Mouse (Mus musculus): ENCODE measurements at regions not wholly inside any gene's neighbourhood (a gene's known extent, or its start where the extent isn't known, plus 50 kb on each side); places are given as distances from the start of the nearest gene placed in this dataset.

DNA sequence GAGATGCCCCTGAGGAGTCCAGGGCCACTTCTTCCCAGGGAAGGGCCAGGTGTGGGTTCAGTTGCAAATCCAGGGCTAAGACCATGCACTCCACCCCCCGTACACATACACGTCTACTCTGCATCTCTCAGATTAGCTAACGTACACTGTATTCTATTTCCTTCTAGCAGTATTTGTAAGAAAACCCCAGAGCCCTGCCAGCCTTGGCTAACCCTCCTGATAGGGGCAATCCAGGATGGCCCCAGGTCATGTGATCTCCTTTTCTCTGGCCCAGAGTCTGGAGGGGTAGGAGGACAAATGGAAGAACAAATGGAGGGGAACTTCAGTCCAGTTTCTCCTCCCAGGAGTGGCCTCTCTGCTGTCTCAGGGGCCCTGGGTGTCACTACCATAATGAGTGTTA lies 98.9 kb downstream of the 1810010D01Rik start:
- ATAC-seq (replicated peaks in 1 of 2; ENCODE audit: insufficient read depth in 1 of 2, low FRiP score in 2 of 2, low TSS enrichment in 1 of 2, low read depth in 1 of 2, poor library complexity in 2 of 2, severe bottlenecking in 2 of 2) = no peak

DNA sequence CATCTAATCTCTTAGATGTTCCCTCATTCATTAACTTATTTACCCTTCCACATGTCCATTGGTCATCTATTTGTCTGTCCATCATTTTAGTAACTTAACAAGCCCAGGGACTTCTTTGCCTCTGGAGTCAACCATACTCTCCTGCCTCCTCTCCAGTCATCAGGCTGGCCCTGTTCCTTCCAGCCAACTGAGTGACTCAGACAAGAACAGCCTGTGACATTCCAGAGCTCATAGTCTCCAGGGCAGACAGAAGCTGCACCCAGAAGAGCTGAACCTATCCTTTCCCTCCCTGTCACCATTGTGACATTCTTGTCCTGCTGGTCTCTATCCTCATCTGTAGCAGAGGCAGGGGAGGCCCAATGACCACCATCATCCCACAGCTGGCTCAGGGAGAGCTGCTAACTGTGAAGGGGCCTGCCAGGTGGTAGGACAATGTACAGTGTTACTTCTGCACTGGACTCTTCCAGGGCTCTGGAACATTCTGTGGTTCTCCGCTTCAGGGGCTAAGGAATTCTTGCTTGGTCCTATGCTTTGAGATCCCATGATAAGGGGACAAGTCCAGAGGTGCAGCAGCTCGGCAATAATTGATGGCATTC lies 100.2 kb downstream of the 1810010D01Rik start:
- no peak for ATAC-seq (replicated peaks in 1 of 2; ENCODE audit: insufficient read depth in 1 of 2, low FRiP score in 2 of 2, low TSS enrichment in 1 of 2, low read depth in 1 of 2, poor library complexity in 2 of 2, severe bottlenecking in 2 of 2)

DNA sequence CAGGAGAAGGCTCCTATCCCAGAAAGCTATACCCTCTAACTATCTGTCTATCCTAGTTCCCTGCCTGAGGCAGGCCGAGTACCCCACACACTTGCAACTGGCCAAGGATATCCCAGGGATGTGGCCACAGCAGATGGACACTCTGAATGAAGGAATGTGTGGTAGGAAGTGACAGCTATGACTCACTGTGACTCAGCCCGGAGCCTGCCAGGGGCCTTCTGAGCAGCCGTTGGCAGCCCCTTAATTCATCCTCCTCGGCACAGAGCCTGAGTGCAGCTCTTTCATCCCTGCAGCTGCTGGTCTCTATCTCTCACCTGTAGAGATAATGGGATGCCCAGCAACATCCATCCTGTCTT lies 101.4 kb downstream of the 1810010D01Rik start:
- no peak for ATAC-seq (replicated peaks in 1 of 2; ENCODE audit: insufficient read depth in 1 of 2, low FRiP score in 2 of 2, low TSS enrichment in 1 of 2, low read depth in 1 of 2, poor library complexity in 2 of 2, severe bottlenecking in 2 of 2)

DNA sequence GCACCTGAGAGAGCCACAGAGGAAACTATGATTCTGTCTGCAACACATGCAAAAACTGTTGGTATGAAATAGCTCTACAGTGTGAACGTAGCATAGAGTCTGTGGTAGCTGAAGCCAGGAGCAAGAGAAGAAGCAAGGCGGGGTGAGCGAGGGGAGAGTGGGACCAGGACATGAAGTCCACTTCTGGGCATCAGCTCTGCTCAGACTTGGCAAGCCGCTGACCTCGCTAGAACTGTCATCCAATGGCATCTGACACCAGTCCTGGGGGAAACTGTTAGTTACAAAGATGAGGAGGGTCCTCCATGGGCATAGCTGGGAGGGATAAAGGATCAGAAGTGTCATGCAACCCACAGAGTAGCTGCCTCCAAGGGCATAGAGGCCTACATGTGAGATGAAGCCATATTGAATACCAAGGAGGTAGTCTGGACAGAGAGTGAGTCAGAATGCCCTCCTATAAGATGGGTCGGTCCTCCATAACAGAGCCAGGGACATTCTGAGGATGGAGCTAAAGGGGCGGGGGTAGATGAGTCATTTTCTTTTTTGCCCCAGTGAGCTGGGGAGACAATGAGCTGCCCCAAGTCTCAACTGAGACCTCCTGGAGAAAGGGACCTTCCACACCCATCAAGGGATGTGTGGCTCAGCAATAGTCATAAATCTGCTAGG lies 102.0 kb downstream of the 1810010D01Rik start:
- ATAC-seq (replicated peaks in 1 of 2; ENCODE audit: insufficient read depth in 1 of 2, low FRiP score in 2 of 2, low TSS enrichment in 1 of 2, low read depth in 1 of 2, poor library complexity in 2 of 2, severe bottlenecking in 2 of 2) = no peak

GRCm38 (mm10) chr7:145102692-145103091 lies 105.2 kb downstream of the 1810010D01Rik start:
- ATAC-seq (replicated peaks in 1 of 2; ENCODE audit: insufficient read depth in 1 of 2, low FRiP score in 2 of 2, low TSS enrichment in 1 of 2, low read depth in 1 of 2, poor library complexity in 2 of 2, severe bottlenecking in 2 of 2) = no peak

- no peak for ATAC-seq (replicated peaks in 1 of 2; ENCODE audit: insufficient read depth in 1 of 2, low FRiP score in 2 of 2, low TSS enrichment in 1 of 2, low read depth in 1 of 2, poor library complexity in 2 of 2, severe bottlenecking in 2 of 2)
Observed at GRCm38 (mm10) chr7:145102216-145102615, 105.7 kb downstream of the 1810010D01Rik start.

GRCm38 (mm10) chr7:145098335-145098734 lies 109.6 kb downstream of the 1810010D01Rik start:
- ATAC-seq (replicated peaks in 1 of 2; ENCODE audit: insufficient read depth in 1 of 2, low FRiP score in 2 of 2, low TSS enrichment in 1 of 2, low read depth in 1 of 2, poor library complexity in 2 of 2, severe bottlenecking in 2 of 2) = peak; percentile 3 to 35; a peak in 1 of 4 replicates

- ATAC-seq (replicated peaks in 1 of 2; ENCODE audit: insufficient read depth in 1 of 2, low FRiP score in 2 of 2, low TSS enrichment in 1 of 2, low read depth in 1 of 2, poor library complexity in 2 of 2, severe bottlenecking in 2 of 2) = no peak
Observed at GRCm38 (mm10) chr7:145094134-145094526, 113.8 kb downstream of the 1810010D01Rik start.

GRCm38 (mm10) chr7:145093417-145094133 lies 114.3 kb downstream of the 1810010D01Rik start:
- ATAC-seq (replicated peaks in 1 of 2; ENCODE audit: insufficient read depth in 1 of 2, low FRiP score in 2 of 2, low TSS enrichment in 1 of 2, low read depth in 1 of 2, poor library complexity in 2 of 2, severe bottlenecking in 2 of 2) = no peak

DNA sequence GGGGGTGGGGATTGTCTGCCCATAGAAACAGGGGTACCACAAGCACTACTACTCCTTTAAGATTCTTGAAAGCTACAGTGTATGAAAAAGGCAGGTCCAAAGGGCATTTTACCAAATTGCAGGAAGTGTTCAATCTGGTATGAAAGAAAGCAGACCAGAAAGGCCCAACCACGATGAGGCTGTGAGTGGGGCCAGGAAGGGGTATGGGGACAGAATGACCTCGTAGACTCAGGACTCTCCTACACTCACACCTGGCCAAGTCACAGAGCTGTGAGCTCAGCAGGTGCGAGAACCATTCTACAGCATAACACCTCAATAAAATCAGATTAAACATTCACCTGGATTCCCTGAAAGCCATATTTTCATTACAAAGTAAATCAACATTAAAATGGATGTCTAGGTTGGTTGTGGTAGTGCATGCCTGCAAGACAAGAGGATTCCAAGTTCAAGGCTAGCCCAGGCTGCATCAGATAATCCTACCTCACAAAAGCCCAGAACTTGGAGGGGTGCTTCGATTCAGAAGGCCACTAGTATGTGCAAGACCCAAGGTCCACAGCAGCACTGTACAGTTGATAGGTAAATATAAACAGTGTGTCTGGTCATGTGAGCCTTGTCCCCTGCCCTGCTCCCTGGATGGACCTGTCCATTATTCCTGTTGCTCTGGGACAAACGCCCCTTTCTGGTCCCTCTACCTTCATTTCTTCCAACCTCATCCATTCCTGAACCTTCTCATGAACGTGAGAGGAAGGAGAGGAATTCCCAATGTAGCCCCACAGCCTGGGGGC lies 115.3 kb downstream of the 1810010D01Rik start:
- no peak for ATAC-seq (replicated peaks in 1 of 2; ENCODE audit: insufficient read depth in 1 of 2, low FRiP score in 2 of 2, low TSS enrichment in 1 of 2, low read depth in 1 of 2, poor library complexity in 2 of 2, severe bottlenecking in 2 of 2)

GRCm38 (mm10) chr7:145090849-145091248 lies 117.1 kb downstream of the 1810010D01Rik start:
- no peak for ATAC-seq (replicated peaks in 1 of 2; ENCODE audit: insufficient read depth in 1 of 2, low FRiP score in 2 of 2, low TSS enrichment in 1 of 2, low read depth in 1 of 2, poor library complexity in 2 of 2, severe bottlenecking in 2 of 2)

- peak in 1 of 2 experiments; percentile 34; a peak in 1 of 4 replicates for ATAC-seq (replicated peaks in 1 of 2; ENCODE audit: insufficient read depth in 1 of 2, low FRiP score in 2 of 2, low TSS enrichment in 1 of 2, low read depth in 1 of 2, poor library complexity in 2 of 2, severe bottlenecking in 2 of 2)
Observed at GRCm38 (mm10) chr7:145089315-145089721, 118.6 kb downstream of the 1810010D01Rik start.

- ATAC-seq (replicated peaks in 1 of 2; ENCODE audit: insufficient read depth in 1 of 2, low FRiP score in 2 of 2, low TSS enrichment in 1 of 2, low read depth in 1 of 2, poor library complexity in 2 of 2, severe bottlenecking in 2 of 2) = no peak; a peak in 1 of 4 replicates
Observed at GRCm38 (mm10) chr7:145088655-145089054, 119.3 kb downstream of the 1810010D01Rik start.

DNA sequence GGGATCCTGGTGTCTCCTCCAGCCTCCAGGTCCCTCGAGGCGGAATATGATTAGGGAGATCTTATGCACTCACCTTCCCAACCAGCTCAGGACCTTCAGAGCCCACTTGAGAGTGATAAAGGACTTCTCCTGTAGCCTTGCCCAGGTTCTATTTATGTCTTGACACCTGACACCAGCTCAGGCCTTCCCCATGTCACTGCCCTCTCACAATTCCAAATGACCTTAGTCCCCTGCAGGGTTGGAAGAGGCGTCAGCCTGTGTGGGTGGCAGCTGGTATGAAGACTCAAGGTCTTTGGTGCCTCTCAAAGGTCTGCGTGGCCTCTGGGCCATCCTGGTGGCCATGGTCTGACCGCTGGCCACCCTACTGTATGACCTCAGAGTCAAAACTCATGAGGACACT lies 120.1 kb downstream of the 1810010D01Rik start:
- no peak for ATAC-seq (replicated peaks in 1 of 2; ENCODE audit: insufficient read depth in 1 of 2, low FRiP score in 2 of 2, low TSS enrichment in 1 of 2, low read depth in 1 of 2, poor library complexity in 2 of 2, severe bottlenecking in 2 of 2)

GRCm38 (mm10) chr7:145082917-145083752 lies 124.8 kb downstream of the 1810010D01Rik start:
- no peak for ATAC-seq (replicated peaks in 1 of 2; ENCODE audit: insufficient read depth in 1 of 2, low FRiP score in 2 of 2, low TSS enrichment in 1 of 2, low read depth in 1 of 2, poor library complexity in 2 of 2, severe bottlenecking in 2 of 2)

DNA sequence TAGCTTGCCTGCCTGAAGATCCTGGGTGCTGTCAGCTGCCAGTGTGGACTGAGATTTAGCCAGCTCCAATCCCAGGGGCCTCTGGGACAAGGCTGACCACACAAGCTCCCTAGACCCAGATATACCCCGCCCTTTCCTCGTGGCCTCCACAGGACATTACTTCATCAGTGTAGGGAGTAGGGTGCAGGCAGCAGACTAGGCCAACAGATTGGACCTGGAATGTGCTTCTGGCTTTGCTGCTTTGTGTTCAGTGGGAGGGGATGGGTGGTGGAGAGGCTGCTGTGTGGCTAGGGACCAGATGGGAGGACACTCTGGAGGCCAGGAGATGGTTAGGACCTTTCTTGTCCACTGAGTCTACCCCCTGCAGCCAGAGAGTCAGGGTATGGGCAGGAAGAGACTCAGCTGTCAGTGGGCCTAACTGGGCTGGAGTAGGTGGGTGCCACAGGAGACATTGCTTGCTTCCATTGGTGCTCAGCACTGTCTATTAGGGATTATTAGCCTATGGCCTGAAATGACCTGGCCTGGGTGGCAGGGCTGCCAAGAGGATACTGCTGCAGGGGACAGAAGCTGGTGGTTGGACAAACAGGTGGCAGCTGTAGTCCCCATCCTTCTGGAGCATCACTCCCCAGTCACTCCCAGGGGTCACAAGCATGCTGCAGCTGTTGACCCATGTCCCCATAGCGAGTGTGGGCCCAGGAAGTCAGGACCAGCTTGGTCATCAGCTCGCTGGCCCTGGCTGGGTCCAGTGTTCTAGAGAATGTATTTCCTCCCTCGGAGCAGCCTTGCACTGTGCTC lies 132.5 kb upstream of the Ccnd1 start:
- no peak for ATAC-seq (replicated peaks in 1 of 2; ENCODE audit: insufficient read depth in 1 of 2, low FRiP score in 2 of 2, low TSS enrichment in 1 of 2, low read depth in 1 of 2, poor library complexity in 2 of 2, severe bottlenecking in 2 of 2)
